Mouse (Mus musculus) layer of hippocampus, postnatal 14 days (tissue): ENCODE results near the gene Spink8. TPM values are rescaled to one million over a fixed set of nuclear protein-coding genes. Genes with fewer than 3 reads are reported as not detected.
"Not testable (repeated sequence)": the region's sequence is repeated elsewhere in the genome, so short reads cannot be mapped to it uniquely, and the experiment has no call there.

ENCODE experiments used
- DNase-seq, 2 experiments: peaks; one replicate each; pipeline ENCODE4 v3.0.0; 2021 to 2022; ENCODE audit warnings: low spot score in 2 of 2, mixed read lengths in 1 of 2
- long read RNA-seq, 2 experiments: library from polyadenylated mRNA; stranded (forward); transcript quantifications; one replicate each; pipeline ENCODE4 v2.0.0; 2021
- total RNA-seq, 2 experiments: library from RNA; stranded (reverse); gene quantifications; 2 replicates each; pipeline ENCODE4 v1.2.3; 2021

Spink8 gene
- 10 to 100 TPM; 41.9 to 48.8 TPM for total RNA-seq
- long read RNA-seq, experiment 1, transcript Spink8-202 (5 exons, 768 nt) = major isoform, 12 of 21 reads
- long read RNA-seq, experiment 1, transcript Spink8-201 (4 exons, 637 nt) = minor isoform, 7 of 21 reads
- long read RNA-seq, experiment 1, partial matches to known transcripts = 1 of 21 reads
- long read RNA-seq, experiment 1, other reads (novel, unspliced or antisense) = 1 of 21 reads
- long read RNA-seq, experiment 2, transcript Spink8-202 (5 exons, 768 nt) = major isoform, 24 of 51 reads
- long read RNA-seq, experiment 2, transcript Spink8-201 (4 exons, 637 nt) = minor isoform, 22 of 51 reads
- long read RNA-seq, experiment 2, partial matches to known transcripts = 3 of 51 reads
- long read RNA-seq, experiment 2, other reads (novel, unspliced or antisense) = 2 of 51 reads

- DNase-seq = no peak
Measured at GRCm38 (mm10) chr9:109811980-109812379, at the start of gene Spink8. Spink8 (plus strand) TSS chr9:109812280.

- not testable (repeated sequence) for DNase-seq
Measured at GRCm38 (mm10) chr9:109766841-109767240, 45.2 kb upstream of the Spink8 start.

GRCm38 (mm10) chr9:109790570-109790969 lies 21.5 kb upstream of the Spink8 start, which contains the start of gene Fbxw27:
Fbxw27 (minus strand) TSS chr9:109790670.
- DNase-seq = not testable (repeated sequence)

- no peak for DNase-seq
Measured at GRCm38 (mm10) chr9:109795221-109795620, 16.9 kb upstream of the Spink8 start.

GRCm38 (mm10) chr9:109795811-109796210 lies 16.3 kb upstream of the Spink8 start:
- no peak for DNase-seq

- no peak for DNase-seq
Measured at GRCm38 (mm10) chr9:109798051-109798450, 14.0 kb upstream of the Spink8 start.

- not testable (repeated sequence) for DNase-seq
Measured at GRCm38 (mm10) chr9:109805596-109805995, 6.5 kb upstream of the Spink8 start.

- no peak for DNase-seq
Measured at GRCm38 (mm10) chr9:109806260-109806659, 5.8 kb upstream of the Spink8 start.

- DNase-seq = no peak
Measured at GRCm38 (mm10) chr9:109806695-109807293, 5.3 kb upstream of the Spink8 start.

- no peak for DNase-seq
Measured at GRCm38 (mm10) chr9:109807898-109808297, 4.2 kb upstream of the Spink8 start.

GRCm38 (mm10) chr9:109813424-109813823 lies 1.3 kb downstream of the Spink8 start:
- peak in 1 of 2 experiments; percentile 8 for DNase-seq

GRCm38 (mm10) chr9:109816341-109816740 lies 4.3 kb downstream of the Spink8 start:
- DNase-seq = peak in 1 of 2 experiments; percentile 36

- DNase-seq = no peak
Measured at GRCm38 (mm10) chr9:109825739-109826138, 13.7 kb downstream of the Spink8 start.

GRCm38 (mm10) chr9:109826181-109826580 lies 14.1 kb downstream of the Spink8 start:
- no peak for DNase-seq

- DNase-seq = peak; percentile 83 to 84
Measured at GRCm38 (mm10) chr9:109832391-109833087, 20.5 kb downstream of the Spink8 start, which contains the start of gene Nme6. Nme6 (plus strand) TSS chr9:109832749.

- no peak for DNase-seq
Measured at GRCm38 (mm10) chr9:109833088-109833412, 21.0 kb downstream of the Spink8 start.

- DNase-seq = no peak
Measured at GRCm38 (mm10) chr9:109849312-109849758, 37.3 kb downstream of the Spink8 start, which contains the start of gene Camp. Camp (minus strand) TSS chr9:109849617.

GRCm38 (mm10) chr9:109850099-109850498 lies 38.0 kb downstream of the Spink8 start:
- no peak for DNase-seq

- DNase-seq = no peak
Measured at GRCm38 (mm10) chr9:109854341-109854740, 42.3 kb downstream of the Spink8 start.

GRCm38 (mm10) chr9:109855947-109856346 lies 43.9 kb downstream of the Spink8 start:
- DNase-seq = no peak

- DNase-seq = peak; percentile 63 to 68
Measured at GRCm38 (mm10) chr9:109862397-109863044, 50.4 kb downstream of the Spink8 start.
